Mouse (Mus musculus) bone marrow, adult 2 months (tissue): Measurements from ENCODE around the gene Gpatch8.

Source experiments
- CTCF ChIP-seq: fragments of 200-500 bp; IDR thresholded peaks from 2 replicates; pipeline ENCODE4 v1.5.1; 2011; ENCODE audit warnings: low read length, control low read depth; ENCODE audit not compliant: control insufficient read depth, insufficient read depth
- POLR2A ChIP-seq: fragments of 200-500 bp; IDR thresholded peaks from 2 replicates; pipeline ENCODE4 v1.6.1; 2011; ENCODE audit warnings: low read depth, mild to moderate bottlenecking, control low read depth, low read length, borderline replicate concordance; ENCODE audit not compliant: control insufficient read depth

GRCm38 (mm10) chr11:102481779-102482178, 74.4 kb downstream of the Gpatch8 start:
- TF ChIP-seq CTCF (no peak), POLR2A (no peak)
